Mouse (Mus musculus) liver, adult (tissue): Measurements from ENCODE around the gene Dicer1.

Experiments used
- GATA4 ChIP-seq: IDR thresholded peaks from 2 replicates; pipeline ENCODE4 v1.6.1; 2014; ENCODE audit warnings: mild to moderate bottlenecking, low read length; ENCODE audit not compliant: insufficient replicate concordance

Gene Dicer1

DNA sequence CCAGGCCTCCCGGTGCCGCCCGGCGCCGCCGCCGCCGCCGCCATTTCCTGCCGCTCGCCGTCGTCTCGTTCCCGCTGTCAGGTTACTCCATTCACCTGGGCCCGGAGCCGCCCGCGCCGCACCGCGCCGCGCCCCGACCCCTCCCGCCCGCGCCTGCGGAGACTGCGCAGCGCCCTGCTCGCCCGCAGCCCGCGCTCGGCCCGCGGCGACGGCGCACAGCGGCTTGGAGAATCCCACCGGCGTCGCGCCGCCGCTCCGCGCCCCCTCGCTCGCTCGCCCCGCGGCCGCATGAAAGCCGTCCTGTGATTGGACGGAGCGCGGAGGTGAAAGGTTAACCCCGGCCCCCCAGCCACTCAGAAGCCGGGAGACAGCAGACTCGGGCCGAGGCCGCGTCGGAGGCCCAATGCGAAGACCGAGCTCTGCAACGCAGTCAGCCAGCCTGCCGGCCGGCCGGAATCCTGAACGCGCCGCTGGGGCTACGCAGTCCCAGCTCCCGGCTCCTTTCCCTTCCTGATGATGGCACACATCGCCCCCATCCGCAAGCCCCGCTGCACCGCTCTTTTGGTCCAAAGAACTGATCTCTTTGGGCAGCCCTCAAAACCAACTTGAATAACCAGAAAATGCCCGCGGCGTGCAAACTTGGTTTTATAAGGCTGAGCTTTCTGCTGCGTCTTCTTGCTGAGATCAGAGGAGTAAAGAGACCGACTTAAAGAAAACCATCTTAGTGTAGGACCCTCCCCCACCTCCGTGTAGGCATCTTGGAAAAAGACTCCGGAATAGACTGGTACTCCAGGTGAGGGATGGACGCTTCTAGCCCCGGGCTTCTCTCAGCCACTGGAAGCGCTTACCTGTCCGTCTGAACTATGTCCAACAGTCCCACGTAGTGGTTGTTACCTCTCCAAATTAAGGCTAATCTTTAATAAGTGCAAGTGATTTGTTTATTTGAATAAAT is at the start of gene Dicer1:
Dicer1 (minus strand) TSS at position 139 of the 952 bp plus-strand sequence.
- no peak for TF ChIP-seq GATA4

GRCm38 (mm10) chr12:104799365-104799764 is 47.6 kb upstream of the Dicer1 start:
- TF ChIP-seq GATA4, result no peak

DNA sequence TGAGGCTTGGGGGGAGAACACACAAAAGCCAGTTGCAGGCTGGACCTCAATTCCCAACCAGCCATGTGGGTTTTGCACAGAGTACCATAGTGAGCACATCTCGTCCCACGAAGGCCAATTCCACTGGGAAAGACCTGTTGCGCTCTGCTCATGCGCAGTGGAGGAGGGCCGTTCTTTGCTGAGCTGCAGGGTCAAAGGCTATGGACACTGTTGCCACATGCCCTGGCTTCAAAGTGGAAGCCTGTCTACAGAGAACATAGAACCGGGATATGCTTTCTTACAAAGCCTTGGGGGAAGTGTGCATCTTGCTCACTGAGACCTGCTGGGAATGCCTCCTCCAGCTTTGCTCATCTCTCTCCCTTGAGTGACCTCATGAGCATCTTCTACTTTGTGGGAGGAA is 46.2 kb upstream of the Dicer1 start:
- no peak for TF ChIP-seq GATA4

GRCm38 (mm10) chr12:104796635-104797378 is 45.1 kb upstream of the Dicer1 start:
- no peak for TF ChIP-seq GATA4

DNA sequence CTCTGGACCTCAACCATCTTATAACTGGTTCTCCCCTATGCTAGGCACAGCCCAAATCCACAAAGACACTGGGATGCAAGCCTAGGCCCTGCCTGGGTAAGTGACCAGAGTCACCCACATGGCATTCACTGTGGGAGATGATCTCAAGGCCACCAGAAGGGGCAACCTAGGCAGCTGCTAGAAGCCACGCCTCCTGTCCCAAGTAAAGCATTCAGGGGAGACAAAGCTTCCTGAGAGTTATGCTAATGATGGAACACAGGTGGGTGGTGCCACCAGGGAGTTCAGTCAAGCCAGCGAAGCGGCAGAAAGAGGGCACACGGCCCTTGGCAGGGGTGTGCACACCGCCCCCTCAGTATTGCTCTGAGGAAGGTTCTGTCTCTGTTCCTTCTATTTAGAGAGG is 43.2 kb upstream of the Dicer1 start:
- no peak for TF ChIP-seq GATA4

- no peak for TF ChIP-seq GATA4
These were observed 41.7 kb upstream of the Dicer1 start for GRCm38 (mm10) chr12:104793486-104793885.

GRCm38 (mm10) chr12:104777603-104778002 is 25.9 kb upstream of the Dicer1 start:
- TF ChIP-seq GATA4, result no peak

DNA sequence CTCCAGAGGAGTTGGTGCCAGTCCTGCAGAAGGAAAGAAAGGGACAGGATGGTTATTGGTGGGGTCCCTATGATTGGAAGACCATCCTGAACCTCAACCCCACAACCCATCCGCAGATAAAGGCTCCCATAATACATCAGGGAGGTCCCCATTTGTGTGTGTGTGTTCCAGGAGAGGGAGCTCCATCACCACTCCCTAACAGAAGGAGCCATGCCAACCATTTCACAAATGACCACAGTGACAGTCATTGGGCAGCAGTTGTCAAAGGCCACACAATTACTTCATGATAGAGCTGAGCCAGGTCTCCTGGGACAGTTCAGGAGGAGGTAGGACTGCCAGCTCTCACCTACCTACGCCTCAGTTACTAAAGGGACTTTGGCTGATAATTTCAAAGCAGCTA is 20.2 kb upstream of the Dicer1 start:
- TF ChIP-seq GATA4, result no peak

GRCm38 (mm10) chr12:104769201-104769785 is 17.5 kb upstream of the Dicer1 start:
- TF ChIP-seq GATA4, result no peak

DNA sequence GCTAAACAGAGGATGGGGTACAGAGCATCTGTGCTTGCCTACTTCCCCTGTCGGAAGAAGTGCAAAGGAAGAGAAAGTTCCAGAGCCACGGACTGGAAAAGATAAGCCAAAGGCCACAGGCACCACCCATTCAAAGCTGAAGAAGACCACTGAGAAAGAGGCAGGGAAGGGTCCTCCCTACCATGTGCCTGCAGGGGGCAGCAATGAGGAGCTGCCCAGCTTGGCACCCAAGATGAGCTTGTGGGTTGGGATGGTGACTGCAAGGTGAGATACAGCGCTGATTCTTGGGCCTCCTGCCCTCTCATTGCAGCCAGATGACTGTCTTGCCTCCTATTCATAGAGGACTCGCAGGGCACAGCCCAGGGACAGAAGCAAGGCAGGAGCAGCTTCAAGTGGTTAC is 15.4 kb upstream of the Dicer1 start:
- no peak for TF ChIP-seq GATA4

DNA sequence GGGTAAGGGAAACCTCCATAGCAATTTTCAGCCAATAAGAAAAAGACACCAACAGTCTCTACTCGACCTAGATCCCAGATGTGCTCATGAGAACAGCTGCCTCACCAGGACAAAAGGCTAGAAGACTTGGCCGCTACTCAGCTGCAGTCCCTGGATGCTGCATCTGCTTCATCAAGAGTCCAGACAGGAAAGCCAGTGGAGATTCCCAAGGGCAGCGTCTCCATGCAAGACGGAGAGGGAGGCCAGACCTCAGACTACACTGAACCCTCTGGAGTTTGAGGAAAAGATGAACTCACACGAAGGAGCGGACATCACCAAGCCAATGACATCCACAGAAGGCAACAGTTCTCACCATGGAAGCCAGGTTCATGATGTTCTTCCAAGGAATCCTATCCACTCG is 14.0 kb upstream of the Dicer1 start:
- TF ChIP-seq GATA4, result no peak

- no peak for TF ChIP-seq GATA4
These were observed 13.4 kb upstream of the Dicer1 start for GRCm38 (mm10) chr12:104765116-104765515.

DNA sequence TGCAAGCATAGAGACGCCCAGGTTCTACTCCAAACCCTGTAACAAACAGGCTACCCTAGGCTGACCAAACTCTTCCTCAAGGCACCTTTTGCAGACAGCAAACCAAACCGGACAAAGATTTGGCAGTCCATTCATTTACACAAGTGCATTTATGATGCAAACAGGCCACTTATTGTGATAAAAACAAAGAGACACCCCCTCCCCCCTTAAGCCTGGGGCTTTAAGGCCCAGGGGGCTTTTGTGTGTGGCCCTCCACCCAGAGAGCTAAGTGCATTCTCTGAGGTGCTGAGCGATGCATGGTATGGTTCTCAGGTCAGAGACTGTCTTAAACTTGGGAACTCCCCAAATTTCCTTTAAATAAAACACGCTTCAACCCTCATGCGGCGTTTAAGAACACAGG is 12.2 kb upstream of the Dicer1 start:
- TF ChIP-seq GATA4, result no peak

DNA sequence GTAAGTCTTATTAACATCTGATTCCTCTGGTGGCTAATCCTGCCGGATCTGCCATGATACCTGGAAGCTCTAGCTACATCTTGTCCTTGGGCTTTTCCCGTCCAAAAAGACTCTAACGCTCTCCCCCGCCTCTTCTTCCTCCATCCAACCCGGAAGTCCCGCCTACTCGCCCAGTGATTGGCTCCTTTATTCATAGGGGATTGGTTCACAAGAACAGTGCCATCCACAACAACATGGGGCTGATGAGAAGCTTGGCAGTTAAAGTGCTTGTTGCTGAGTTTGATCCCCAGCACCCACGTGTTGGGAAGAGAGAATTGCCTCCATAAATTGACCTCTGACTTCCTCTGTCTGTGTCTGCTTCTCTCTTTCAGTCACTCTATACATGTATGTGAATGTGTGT is 9.7 kb upstream of the Dicer1 start:
- TF ChIP-seq GATA4, result no peak

DNA sequence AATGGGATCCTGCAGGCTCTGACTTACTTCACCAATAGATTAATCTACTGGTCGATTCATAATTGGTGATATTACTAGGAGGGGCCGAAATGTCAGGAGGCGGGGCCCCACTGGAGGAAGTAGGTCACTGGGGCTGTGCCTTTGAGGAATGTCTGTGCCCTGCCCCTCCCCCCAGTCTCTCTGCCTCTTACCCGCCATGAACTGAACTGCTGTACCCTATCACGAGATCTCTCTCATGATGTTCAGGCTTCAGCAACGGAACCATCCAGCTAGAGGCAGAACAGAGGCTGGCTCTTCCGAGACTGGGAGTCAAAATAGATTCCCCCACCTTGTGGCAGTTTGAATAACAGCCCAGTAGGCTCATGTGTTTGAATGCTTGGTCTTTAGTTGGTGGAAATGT is 6.3 kb upstream of the Dicer1 start:
- no peak for TF ChIP-seq GATA4

GRCm38 (mm10) chr12:104753686-104754085 is 1.9 kb upstream of the Dicer1 start:
- no peak for TF ChIP-seq GATA4
